ENCODE assay signal across 8 mouse cellular contexts in the genomic region with DNA sequence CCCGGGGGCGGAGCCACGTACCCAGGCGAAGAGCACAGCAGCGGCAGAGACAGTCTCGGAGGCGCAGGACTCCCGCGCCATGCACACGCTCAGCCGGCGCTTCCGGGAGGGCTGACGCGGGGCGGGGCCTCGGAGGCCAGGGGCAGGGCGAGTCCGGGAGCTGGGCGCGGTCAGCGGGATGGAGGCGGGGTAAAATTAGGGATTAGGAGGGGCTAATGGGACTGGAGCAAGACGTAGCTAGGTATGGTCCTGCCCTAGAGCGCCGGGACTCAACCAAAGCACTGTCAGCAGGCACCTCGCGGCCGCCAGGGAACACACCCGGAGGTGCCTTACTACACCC. TPM values are rescaled to one million over a fixed set of nuclear protein-coding genes. Genes with fewer than 3 reads are reported as not detected.
DNase-seq lines count a peak whose midpoint lies in the region; ATAC-seq lines count a peak whose summit lies in the region.

TSS of gene Sergef (minus strand) at position 116 of the 340 bp plus-strand sequence.

- H3K9me3 ChIP-seq in heart, embryonic 10.5 days: no peaks in the 10 kb centered on the region
- H3K9me3 ChIP-seq in kidney, embryonic 15.5 days (replicated peaks): no peaks in the 10 kb centered on the region
- H3K9me3 ChIP-seq in liver, embryonic 11.5 days (ENCODE audit: control insufficient read depth, low read length): no peaks in the 10 kb centered on the region
- H3K9me3 ChIP-seq in stomach, embryonic 14.5 days (ENCODE audit: control insufficient read depth, low read depth, low read length): no peaks in the 10 kb centered on the region

- peak within 1 kb of the TSS; percentile 83 for H3K4me3 ChIP-seq in heart, embryonic 10.5 days
- peak within 1 kb of the TSS; percentile 63 for H3K4me3 ChIP-seq in kidney, embryonic 15.5 days (replicated peaks)
- H3K4me3 ChIP-seq in liver, embryonic 11.5 days (ENCODE audit: low read depth, low read length): peak within 1 kb of the TSS; percentile 68
- H3K4me3 ChIP-seq in stomach, embryonic 14.5 days (ENCODE audit: low read depth, low read length): peak within 1 kb of the TSS; percentile 64

- H3K9ac ChIP-seq in kidney, embryonic 15.5 days: peak within 1 kb of the TSS; percentile 74
- peak within 1 kb of the TSS; percentile 72 for H3K9ac ChIP-seq in liver, embryonic 11.5 days (ENCODE audit: low read depth, low read length)
- H3K9ac ChIP-seq in stomach, embryonic 14.5 days (replicated peaks; ENCODE audit: low read depth, low read length): peak within 1 kb of the TSS; percentile 71

- peaks cover 13% of the 10 kb centered on the region; the same call in 1 of the 2 replicates for H3K27me3 ChIP-seq in heart, embryonic 10.5 days (ENCODE audit: insufficient read depth, poor library complexity, severe bottlenecking)
- H3K27me3 ChIP-seq in kidney, embryonic 15.5 days: peaks cover 10% of the 10 kb centered on the region
- H3K27me3 ChIP-seq in liver, embryonic 11.5 days (replicated peaks; ENCODE audit: control insufficient read depth, insufficient read depth, low read length): peaks cover 2% of the 10 kb centered on the region; the same call in 1 of the 2 replicates
- H3K27me3 ChIP-seq in stomach, embryonic 14.5 days (ENCODE audit: control insufficient read depth, insufficient read depth, low read length): no peaks in the 10 kb centered on the region

- no peaks in the 10 kb centered on the region for H3K36me3 ChIP-seq in heart, embryonic 10.5 days
- no peaks in the 10 kb centered on the region for H3K36me3 ChIP-seq in kidney, embryonic 15.5 days
- H3K36me3 ChIP-seq in liver, embryonic 11.5 days (ENCODE audit: control insufficient read depth, insufficient read depth, low read length): no peaks in the 10 kb centered on the region
- no peaks in the 10 kb centered on the region for H3K36me3 ChIP-seq in stomach, embryonic 14.5 days (ENCODE audit: control insufficient read depth, insufficient read depth, low read length)

- H3K4me2 ChIP-seq in kidney, embryonic 15.5 days: peak within 1 kb of the TSS; percentile 93
- H3K4me2 ChIP-seq in liver, embryonic 11.5 days: peak within 1 kb of the TSS; percentile 85
- H3K4me2 ChIP-seq in stomach, embryonic 14.5 days (replicated peaks; ENCODE audit: low read depth, low read length): peak within 1 kb of the TSS; percentile 91

- peak within 1 kb of the TSS; percentile 90 for H3K27ac ChIP-seq in heart, embryonic 10.5 days
- peak within 1 kb of the TSS; percentile 57; the same call in 1 of the 2 replicates for H3K27ac ChIP-seq in kidney, embryonic 15.5 days
- 0 out of 2 replicates have a peak within 1 kb of the TSS, but pooled peaks have one; percentile 2 for H3K27ac ChIP-seq in liver, embryonic 11.5 days (ENCODE audit: low read depth, low read length)
- peak within 1 kb of the TSS; percentile 33; the same call in 1 of the 2 replicates for H3K27ac ChIP-seq in stomach, embryonic 14.5 days (ENCODE audit: low read length)

- H3K4me1 ChIP-seq in heart, embryonic 10.5 days: peaks cover 19% of the 10 kb centered on the region
- H3K4me1 ChIP-seq in kidney, embryonic 15.5 days: peaks cover 17% of the 10 kb centered on the region
- 0 out of 2 replicates have a peak, but pooled peaks cover 4% of the 10 kb centered on the region for H3K4me1 ChIP-seq in liver, embryonic 11.5 days (replicated peaks; ENCODE audit: control insufficient read depth, insufficient read depth, low read length)
- 0 out of 2 replicates have a peak, but pooled peaks cover 4% of the 10 kb centered on the region for H3K4me1 ChIP-seq in stomach, embryonic 14.5 days (ENCODE audit: control insufficient read depth, insufficient read depth, low read length)

- peak; percentile 97 for ATAC-seq in erythroblast, adult 5-6 weeks (replicated peaks; ENCODE audit: low FRiP score, poor library complexity, severe bottlenecking)
- peak; percentile 98 for ATAC-seq in kidney, embryonic 15.5 days (replicated peaks; ENCODE audit: low FRiP score)
- peak; percentile 97 for ATAC-seq in liver, embryonic 11.5 days (replicated peaks; ENCODE audit: low FRiP score)
- ATAC-seq in stomach, embryonic 14.5 days (ENCODE audit: insufficient number of reproducible peaks, insufficient read depth, low FRiP score, low read depth): peak; percentile 93

- peak; percentile 91 for DNase-seq in CD4-positive, CD25-positive, alpha-beta regulatory T cell, adult 2 months (ENCODE audit: low read depth, low spot score)
- peak; percentile 97 for DNase-seq in brain, adult 2 months (ENCODE audit: low read depth, low spot score)
- DNase-seq in heart, embryonic 10.5 days (ENCODE audit: low spot score): peak; percentile 93
- DNase-seq in liver, embryonic 11.5 days (ENCODE audit: low spot score): peak; percentile 89
- DNase-seq in naive thymus-derived CD4-positive, alpha-beta T cell, adult 2 months (ENCODE audit: low read depth): peak; percentile 83

- WGBS in heart, embryonic 10.5 days: under 1% methylated on average over 30 of the region's 30 CpGs
- under 1% methylated on average over 30 of the region's 30 CpGs for WGBS in kidney, embryonic 15.5 days
- under 1% methylated on average over 30 of the region's 30 CpGs for WGBS in liver, embryonic 11.5 days
- WGBS in stomach, embryonic 14.5 days: under 1% methylated on average over 30 of the region's 30 CpGs

RNA-seq across cellular contexts. Expression of gene Sergef, which starts in this region (rescaled TPM):
- total RNA-seq in erythroblast, adult 5-6 weeks (2015; ENCODE audit: low replicate concordance): not detected in 2 replicates
- 0.43 TPM in 1 of 2 replicates, not detected in the other for total RNA-seq in erythroblast, adult 5-6 weeks (2017; ENCODE audit: low replicate concordance)
- polyA plus RNA-seq in heart, embryonic 10.5 days (2016; fragmentation: Nextera tagmentation; extraction: Ambion mirVana): 12.0 and 12.5 TPM in 2 replicates
- 13.9 and 16.4 TPM in 2 replicates for polyA plus RNA-seq in kidney, embryonic 15.5 days (2015; fragmentation: Nextera tagmentation; extraction: Ambion mirVana)
- polyA plus RNA-seq in liver, embryonic 11.5 days (2014; fragmentation: Nextera tagmentation; extraction: Ambion mirVana): 13.2 and 15.7 TPM in 2 replicates
- polyA plus RNA-seq in stomach, embryonic 14.5 days (2014; fragmentation: Nextera tagmentation; extraction: Ambion mirVana): 17.6 and 18.4 TPM in 2 replicates

Comparison
In these comparisons a context has a peak if more than half of its experiments do, and no peak if none do; other contexts are left out.
1. Peak in every context shown above with its lines: DNase-seq, ATAC-seq, H3K4me3 ChIP-seq and H3K27ac ChIP-seq.
2. Peak in ATAC-seq in erythroblast, adult 5-6 weeks; RNA of the gene not detected or under 1 TPM.
3. H3K27ac ChIP-seq: peak in every context shown above with its lines; median percentile 90 in heart, embryonic 10.5 days; 57 in kidney, embryonic 15.5 days; 33 in stomach, embryonic 14.5 days; 2 in liver, embryonic 11.5 days.